Mouse (Mus musculus): ENCODE measurements around the gene Adgrg3.
A peak's percentile ranks its signal among the peaks of the same experiment; 100 is the strongest.

Gene Adgrg3

GRCm38 (mm10) chr8:95080381-95081341 is 63.2 kb downstream of the Adgrg3 start, which contains the start of gene Katnb1:
Katnb1 (plus strand) TSS chr8:95081186.
- DNase-seq (ENCODE audit: low read depth, low spot score) = peak; percentile 100

- no peak for DNase-seq (ENCODE audit: low read depth, low spot score)
Measured at GRCm38 (mm10) chr8:95081650-95082049, 64.2 kb downstream of the Adgrg3 start.

- DNase-seq (ENCODE audit: low read depth, low spot score) = no peak
Measured at GRCm38 (mm10) chr8:95084261-95084660, 66.8 kb downstream of the Adgrg3 start.

DNA sequence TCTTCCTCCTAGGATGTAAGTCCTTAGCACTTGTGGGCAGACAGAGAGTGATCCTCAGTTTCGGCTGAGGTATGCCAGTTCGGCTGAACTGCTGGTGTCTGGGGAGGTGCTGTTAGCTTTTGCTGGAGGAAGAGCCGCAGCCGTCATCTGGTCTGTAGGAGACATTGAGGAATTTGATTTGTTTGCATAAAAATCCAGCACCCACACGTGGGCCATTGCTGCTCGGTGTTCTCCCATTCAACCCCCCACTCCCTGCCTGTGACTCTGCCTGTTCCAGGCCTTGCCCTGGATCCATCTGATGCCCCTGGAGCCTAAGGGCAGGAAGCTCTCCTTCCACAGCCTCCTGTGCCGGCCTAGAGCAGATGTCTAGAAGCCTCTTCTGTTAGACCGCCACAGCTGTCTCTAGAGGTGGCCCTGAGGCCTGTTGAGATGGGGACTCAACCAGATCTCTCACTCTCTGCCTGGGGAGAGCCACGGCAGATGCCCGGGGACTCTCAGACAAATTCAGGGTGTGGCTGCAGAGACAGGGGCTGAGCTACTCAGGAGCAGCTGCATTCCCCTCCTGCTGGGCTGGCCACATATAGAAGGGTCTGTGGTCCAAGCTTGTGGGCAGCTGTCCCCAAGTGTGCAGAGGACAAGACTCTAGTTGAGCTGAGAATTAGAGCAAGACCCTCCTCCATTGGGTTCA is 67.4 kb downstream of the Adgrg3 start:
- no peak for DNase-seq (ENCODE audit: low read depth, low spot score)

GRCm38 (mm10) chr8:95085432-95086141 is 68.1 kb downstream of the Adgrg3 start:
- DNase-seq (ENCODE audit: low read depth, low spot score) = no peak

DNA sequence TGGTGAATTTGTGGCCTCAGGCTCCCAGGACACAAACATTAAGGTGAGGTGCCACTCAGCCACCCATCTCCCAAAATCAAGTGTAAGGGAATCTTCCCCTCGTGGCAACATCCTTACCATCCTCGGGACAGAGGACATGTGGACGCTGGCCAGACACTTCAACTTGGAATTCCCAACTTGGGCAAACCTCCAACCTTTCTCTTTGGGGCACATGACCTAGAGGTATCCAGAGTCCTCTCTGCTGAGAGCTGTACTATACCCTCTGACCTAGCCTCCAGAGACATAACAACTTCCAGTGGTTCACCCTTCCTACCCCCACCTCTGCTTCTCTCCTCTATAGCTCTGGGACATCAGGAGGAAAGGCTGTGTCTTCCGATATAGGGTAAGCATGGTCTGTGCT is 76.1 kb downstream of the Adgrg3 start:
- no peak for DNase-seq (ENCODE audit: low read depth, low spot score)
